Mouse (Mus musculus): ENCODE results near the gene Arl4c. TPM values are rescaled to one million over a fixed set of nuclear protein-coding genes. Genes with fewer than 3 reads are reported as not detected.

Gene Arl4c
- polyA plus RNA-seq (2012; ENCODE audit: insufficient read depth, low replicate concordance), result 1.2 and 11.0 TPM in 2 replicates

DNA sequence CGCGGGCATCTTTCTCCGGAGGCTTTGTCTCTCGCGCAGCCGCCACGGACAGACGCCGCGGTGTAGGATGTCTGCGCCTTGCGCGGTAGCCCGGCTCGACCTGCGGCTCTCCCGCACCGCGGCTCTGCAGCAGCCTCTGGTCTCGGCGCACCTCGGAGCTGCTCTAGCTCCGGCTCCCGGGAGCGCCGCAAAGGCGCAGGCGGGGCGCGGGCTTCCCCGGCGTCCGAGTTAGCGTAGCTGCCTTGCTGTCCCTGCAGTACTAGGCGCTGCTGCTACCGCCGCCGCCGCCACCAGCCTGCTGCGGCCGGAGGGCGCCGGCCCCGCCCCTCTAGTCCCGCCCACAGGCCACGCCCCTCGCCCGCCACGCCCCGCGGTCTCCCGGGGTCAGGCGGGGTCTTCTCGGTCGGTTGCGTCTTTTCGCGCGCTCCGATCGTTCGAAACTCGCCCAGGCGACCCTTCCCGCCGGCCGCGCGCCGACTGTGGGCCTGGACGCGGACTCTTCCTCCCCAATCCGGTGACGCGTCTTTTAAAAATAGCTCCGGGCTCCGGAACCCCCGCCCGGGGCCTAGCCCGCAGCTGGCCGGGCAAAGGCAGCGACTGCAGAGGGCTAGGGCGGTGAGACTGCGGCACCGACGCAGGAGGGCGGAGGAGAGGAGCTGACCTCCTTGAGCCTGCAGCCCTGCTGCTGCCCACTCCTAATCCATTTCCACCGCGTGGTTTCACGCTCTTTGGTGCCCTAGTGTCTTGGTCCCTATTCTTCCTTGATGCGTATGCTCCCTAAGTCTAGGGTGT is at the start of gene Arl4c:
TSS of gene Arl4c (minus strand) at position 352 of the 792 bp plus-strand sequence.
- TF ChIP-seq GATA1 (IDR thresholded peaks at IDR 0.05; ENCODE audit: borderline replicate concordance, low read length) (no peak), FLI1 (IDR thresholded peaks at IDR 0.05; ENCODE audit: low read length) (no peak)
- Histone ChIP-seq H3K36me3 (replicated peaks; ENCODE audit: low read length) (peaks cover 2% of the 10 kb centered on the region), H3K4me3 (replicated peaks) (peak within 1 kb of the TSS; percentile 95), H3K4me1 (peaks cover 41% of the 10 kb centered on the region), H3K9me3 (no peaks in the 10 kb centered on the region), H3K27me3 (replicated peaks) (peaks cover 68% of the 10 kb centered on the region)

- H3K9me3 ChIP-seq, result peaks cover 5% of the 10 kb centered on the region; the same call in 1 of the 2 replicates
- H3K36me3 ChIP-seq (replicated peaks; ENCODE audit: low read length), result no peaks in the 10 kb centered on the region
- peaks cover 7% of the 10 kb centered on the region for H3K27me3 ChIP-seq (replicated peaks)
- no peak for TF ChIP-seq GATA1 (IDR thresholded peaks at IDR 0.05; ENCODE audit: borderline replicate concordance, low read length)
- no peak for TF ChIP-seq FLI1 (IDR thresholded peaks at IDR 0.05; ENCODE audit: low read length)
- no peak overlapping the region for H3K4me3 ChIP-seq (replicated peaks)
- no peaks in the 10 kb centered on the region for H3K4me1 ChIP-seq
These were observed 49.3 kb upstream of the Arl4c start for GRCm38 (mm10) chr1:88751332-88751731.

- TF ChIP-seq GATA1 (IDR thresholded peaks at IDR 0.05; ENCODE audit: borderline replicate concordance, low read length) (no peak), FLI1 (IDR thresholded peaks at IDR 0.05; ENCODE audit: low read length) (no peak)
- H3K9me3 ChIP-seq, result peaks cover 5% of the 10 kb centered on the region; the same call in 1 of the 2 replicates
- H3K4me1 ChIP-seq, result peaks cover under 1% of the 10 kb centered on the region; the same call in 1 of the 2 replicates
- peaks cover 7% of the 10 kb centered on the region for H3K27me3 ChIP-seq (replicated peaks)
- H3K4me3 ChIP-seq (replicated peaks), result no peak overlapping the region
- H3K36me3 ChIP-seq (replicated peaks; ENCODE audit: low read length), result no peaks in the 10 kb centered on the region
These were observed 48.6 kb upstream of the Arl4c start for GRCm38 (mm10) chr1:88750576-88750975.

DNA sequence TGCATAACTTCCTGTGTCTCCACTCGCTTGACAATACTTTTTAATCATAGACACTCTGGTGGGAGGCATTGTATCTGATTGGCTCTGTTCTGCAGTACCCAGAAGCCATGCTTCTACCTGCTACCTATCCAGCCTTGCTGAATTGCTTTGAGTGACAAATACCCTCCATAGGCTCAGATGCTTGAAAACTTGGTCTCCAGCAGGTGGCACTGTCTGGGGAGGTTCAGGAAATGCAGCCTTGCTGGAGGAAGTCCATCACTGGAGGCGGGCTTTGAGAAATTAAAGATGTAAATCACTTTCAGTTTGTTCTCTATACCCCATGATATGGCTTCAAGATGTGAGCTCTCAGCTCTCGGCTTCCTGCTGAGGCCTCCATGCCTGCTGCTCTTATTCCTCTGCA is 48.1 kb upstream of the Arl4c start:
- peaks cover 4% of the 10 kb centered on the region; the same call in 1 of the 2 replicates for H3K4me1 ChIP-seq
- no peaks in the 10 kb centered on the region for H3K36me3 ChIP-seq (replicated peaks; ENCODE audit: low read length)
- TF ChIP-seq GATA1 (IDR thresholded peaks at IDR 0.05; ENCODE audit: borderline replicate concordance, low read length), result no peak
- no peak for TF ChIP-seq FLI1 (IDR thresholded peaks at IDR 0.05; ENCODE audit: low read length)
- H3K27me3 ChIP-seq (replicated peaks), result peaks cover 7% of the 10 kb centered on the region
- H3K4me3 ChIP-seq (replicated peaks), result no peak overlapping the region
- H3K9me3 ChIP-seq, result peaks cover 5% of the 10 kb centered on the region; the same call in 1 of the 2 replicates

GRCm38 (mm10) chr1:88749106-88749505 is 47.1 kb upstream of the Arl4c start:
- peaks cover 5% of the 10 kb centered on the region; the same call in 1 of the 2 replicates for H3K9me3 ChIP-seq
- no peak overlapping the region for H3K4me3 ChIP-seq (replicated peaks)
- no peak for TF ChIP-seq GATA1 (IDR thresholded peaks at IDR 0.05; ENCODE audit: borderline replicate concordance, low read length)
- no peak for TF ChIP-seq FLI1 (IDR thresholded peaks at IDR 0.05; ENCODE audit: low read length)
- H3K4me1 ChIP-seq, result peaks cover 4% of the 10 kb centered on the region; the same call in 1 of the 2 replicates
- peaks cover 7% of the 10 kb centered on the region for H3K27me3 ChIP-seq (replicated peaks)
- no peaks in the 10 kb centered on the region for H3K36me3 ChIP-seq (replicated peaks; ENCODE audit: low read length)

DNA sequence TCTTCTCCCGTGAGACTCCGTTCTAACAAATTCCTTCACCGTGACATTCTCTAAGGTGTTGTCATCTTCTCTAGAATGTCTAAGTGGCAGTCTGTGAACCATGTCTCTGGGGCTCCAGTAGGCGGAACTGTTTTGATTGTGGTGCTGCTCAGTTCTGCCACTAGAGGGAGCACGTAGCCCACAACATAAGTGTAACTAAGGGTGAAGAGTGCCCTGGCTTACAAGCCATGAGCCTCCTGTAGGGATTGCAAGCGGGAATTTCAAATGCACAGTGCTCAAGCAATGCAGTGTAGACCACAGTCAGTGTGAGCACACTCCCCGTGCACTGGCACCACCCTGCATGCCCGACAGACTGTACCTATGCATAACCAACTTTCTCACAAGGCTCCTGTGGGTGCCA is 43.2 kb upstream of the Arl4c start:
- H3K4me3 ChIP-seq (replicated peaks), result peak overlapping the region; percentile 72
- H3K27me3 ChIP-seq (replicated peaks), result peaks cover 13% of the 10 kb centered on the region
- peaks cover 4% of the 10 kb centered on the region; the same call in 1 of the 2 replicates for H3K4me1 ChIP-seq
- H3K36me3 ChIP-seq (replicated peaks; ENCODE audit: low read length), result no peaks in the 10 kb centered on the region
- peaks cover 4% of the 10 kb centered on the region; the same call in 1 of the 2 replicates for H3K9me3 ChIP-seq
- no peak for TF ChIP-seq GATA1 (IDR thresholded peaks at IDR 0.05; ENCODE audit: borderline replicate concordance, low read length)
- TF ChIP-seq FLI1 (IDR thresholded peaks at IDR 0.05; ENCODE audit: low read length), result no peak

DNA sequence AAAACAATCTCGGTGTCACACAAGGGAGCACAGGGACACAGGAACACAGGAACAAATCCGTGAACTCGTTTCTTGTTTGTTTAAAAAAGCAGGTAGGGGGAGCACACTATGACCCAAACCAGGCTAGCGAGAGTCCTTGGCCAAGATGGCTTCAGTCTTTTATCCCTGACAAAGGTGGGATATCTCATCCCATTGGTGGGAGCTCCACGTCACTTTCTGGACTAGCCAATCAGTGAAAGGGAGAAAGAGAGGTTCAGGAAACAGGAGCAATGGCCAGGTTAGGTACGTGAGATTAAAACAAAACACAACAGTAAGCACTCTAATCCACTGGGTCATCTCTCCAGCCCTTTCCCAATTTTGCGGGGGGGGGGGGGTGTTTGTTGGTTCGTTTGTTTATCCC is 42.2 kb upstream of the Arl4c start:
- no peak overlapping the region for H3K4me3 ChIP-seq (replicated peaks)
- TF ChIP-seq FLI1 (IDR thresholded peaks at IDR 0.05; ENCODE audit: low read length), result no peak
- no peak for TF ChIP-seq GATA1 (IDR thresholded peaks at IDR 0.05; ENCODE audit: borderline replicate concordance, low read length)
- H3K27me3 ChIP-seq (replicated peaks), result peaks cover 13% of the 10 kb centered on the region
- H3K36me3 ChIP-seq (replicated peaks; ENCODE audit: low read length), result no peaks in the 10 kb centered on the region
- no peaks in the 10 kb centered on the region; the same call in 1 of the 2 replicates for H3K9me3 ChIP-seq
- peaks cover 4% of the 10 kb centered on the region; the same call in 1 of the 2 replicates for H3K4me1 ChIP-seq

DNA sequence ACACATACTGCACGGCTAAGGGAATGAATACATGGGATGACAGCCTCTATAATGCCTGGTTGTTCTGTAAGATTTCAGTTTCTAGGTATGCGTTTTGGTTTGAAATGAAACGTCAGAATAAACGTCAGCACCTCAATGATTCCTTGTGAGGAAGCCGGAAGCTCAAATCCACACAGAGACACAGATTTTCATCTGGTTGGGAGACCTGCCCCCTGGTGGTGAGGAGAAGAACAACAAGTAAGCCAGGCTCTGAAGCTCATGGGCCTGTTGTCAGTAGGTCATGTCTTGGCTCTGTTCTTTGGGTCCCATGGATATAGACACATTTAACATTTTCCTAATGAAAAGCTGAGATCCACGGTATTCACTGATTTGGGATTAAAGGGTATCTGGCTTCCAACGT is 40.4 kb upstream of the Arl4c start:
- no peak for TF ChIP-seq GATA1 (IDR thresholded peaks at IDR 0.05; ENCODE audit: borderline replicate concordance, low read length)
- TF ChIP-seq FLI1 (IDR thresholded peaks at IDR 0.05; ENCODE audit: low read length), result no peak
- no peaks in the 10 kb centered on the region for H3K36me3 ChIP-seq (replicated peaks; ENCODE audit: low read length)
- H3K9me3 ChIP-seq, result no peaks in the 10 kb centered on the region
- H3K4me3 ChIP-seq (replicated peaks), result no peak overlapping the region
- peaks cover 4% of the 10 kb centered on the region; the same call in 1 of the 2 replicates for H3K4me1 ChIP-seq
- H3K27me3 ChIP-seq (replicated peaks), result peaks cover 11% of the 10 kb centered on the region

DNA sequence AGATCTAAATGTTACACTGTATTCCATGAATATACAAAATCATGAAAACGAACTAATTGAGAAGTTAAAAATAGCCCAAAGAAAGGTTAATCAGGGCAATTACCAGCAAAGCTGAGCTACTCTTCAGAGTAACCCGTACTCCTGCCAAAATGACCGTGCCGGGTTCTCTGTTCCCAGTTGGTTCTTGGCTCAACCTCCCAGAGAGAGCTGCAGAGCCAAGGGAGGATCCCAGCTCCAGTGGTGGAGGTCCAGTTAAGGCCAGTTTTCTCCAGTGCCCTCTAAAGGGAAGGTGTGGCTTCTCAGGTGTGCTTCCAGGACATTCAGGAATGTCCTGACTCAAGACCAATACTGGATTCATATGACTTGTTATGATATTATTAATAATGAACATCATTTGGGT is 37.5 kb upstream of the Arl4c start:
- no peaks in the 10 kb centered on the region for H3K36me3 ChIP-seq (replicated peaks; ENCODE audit: low read length)
- no peak overlapping the region for H3K4me3 ChIP-seq (replicated peaks)
- peaks cover 19% of the 10 kb centered on the region for H3K27me3 ChIP-seq (replicated peaks)
- no peaks in the 10 kb centered on the region for H3K9me3 ChIP-seq
- TF ChIP-seq FLI1 (IDR thresholded peaks at IDR 0.05; ENCODE audit: low read length) (no peak), GATA1 (IDR thresholded peaks at IDR 0.05; ENCODE audit: borderline replicate concordance, low read length) (no peak)
- H3K4me1 ChIP-seq, result no peaks in the 10 kb centered on the region

- no peaks in the 10 kb centered on the region for H3K36me3 ChIP-seq (replicated peaks; ENCODE audit: low read length)
- no peak for TF ChIP-seq GATA1 (IDR thresholded peaks at IDR 0.05; ENCODE audit: borderline replicate concordance, low read length)
- no peak for TF ChIP-seq FLI1 (IDR thresholded peaks at IDR 0.05; ENCODE audit: low read length)
- no peaks in the 10 kb centered on the region for H3K9me3 ChIP-seq
- no peaks in the 10 kb centered on the region for H3K4me1 ChIP-seq
- no peak overlapping the region for H3K4me3 ChIP-seq (replicated peaks)
- H3K27me3 ChIP-seq (replicated peaks), result peaks cover 19% of the 10 kb centered on the region
These were observed 36.9 kb upstream of the Arl4c start for GRCm38 (mm10) chr1:88738931-88739330.
